26 mouse cellular contexts compared by ENCODE assay signal in the genomic region with DNA sequence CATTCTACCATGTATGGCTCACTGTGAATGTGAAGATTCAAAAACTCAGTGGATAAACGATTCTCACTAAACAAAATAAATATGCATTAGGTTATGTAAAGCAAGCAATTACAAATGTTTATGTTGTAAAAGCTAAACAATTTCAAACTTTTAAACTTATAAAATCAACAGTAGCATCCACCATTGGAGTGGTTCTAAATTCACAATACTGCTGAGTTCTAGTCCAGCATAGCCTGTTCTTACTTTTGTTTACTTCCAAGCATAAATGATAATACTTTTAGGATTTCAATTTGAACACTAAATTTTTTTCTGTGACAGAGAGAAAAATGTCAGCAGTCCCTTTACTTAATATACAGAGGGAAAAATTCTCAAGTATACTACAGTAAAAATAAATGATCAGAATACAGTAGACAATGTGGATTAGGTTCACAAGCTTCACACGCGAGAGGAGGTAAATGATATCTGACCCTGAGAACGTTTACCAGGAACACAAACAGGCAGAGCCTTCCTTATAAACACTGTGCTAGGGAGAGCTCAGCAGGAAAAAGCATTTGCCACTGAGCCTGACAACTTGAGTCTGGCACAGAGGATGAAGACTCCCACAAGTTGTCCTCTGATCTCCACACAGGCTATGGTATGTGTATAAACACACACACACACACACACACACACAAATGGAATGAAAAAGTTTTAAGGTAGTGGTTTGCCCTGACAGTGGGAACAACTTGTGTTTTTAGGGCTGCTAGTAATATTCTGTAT. TPM values are rescaled to one million over a fixed set of nuclear protein-coding genes. Genes with fewer than 3 reads are reported as not detected.
A peak's percentile ranks its signal among the peaks of the same experiment; 100 is the strongest.
DNase-seq lines count a peak whose midpoint lies in the region; ATAC-seq and TF ChIP-seq lines count a peak whose summit lies in the region.
"Had no signal": no experiment of that assay in that cellular context is flagged by ENCODE, and none has a peak within 500 bp of the region (broad histone marks: within the 10 kb centered on the region; RNA-seq: fewer than 3 reads in every experiment).

No protein-coding gene starts in this region.

- WGBS in lung, embryonic 14.5 days = 23% methylated on average over 4 of the region's 4 CpGs
- 28% methylated on average over 4 of the region's 4 CpGs for WGBS in lung, adult 2 months
- 27% methylated on average over 4 of the region's 4 CpGs for WGBS in stomach, embryonic 14.5 days
- WGBS in stomach, postnatal 0 days = 26% methylated on average over 4 of the region's 4 CpGs
- WGBS in intestine, embryonic 16.5 days = 38% methylated on average over 4 of the region's 4 CpGs
- 61% methylated on average over 4 of the region's 4 CpGs for WGBS in limb, embryonic 10.5 days

- TF ChIP-seq POLR2A in lung, adult 2 months (IDR thresholded peaks at IDR 0.05; ENCODE audit: borderline replicate concordance, extremely low read depth, low read depth, low read length) = no peak

- H3K4me1 ChIP-seq in lung, embryonic 14.5 days (ENCODE audit: insufficient read depth) = no peaks in the 10 kb centered on the region
- peaks cover 7% of the 10 kb centered on the region for H3K4me1 ChIP-seq in lung, adult 2 months (ENCODE audit: control insufficient read depth, insufficient read depth, low read length)
- H3K4me1 ChIP-seq in stomach, embryonic 14.5 days (ENCODE audit: control insufficient read depth, insufficient read depth, low read length) = 0 out of 2 replicates have a peak, but pooled peaks cover 2% of the 10 kb centered on the region
- no peaks in the 10 kb centered on the region for H3K4me1 ChIP-seq in stomach, postnatal 0 days (replicated peaks; ENCODE audit: control insufficient read depth, insufficient read depth)
- H3K4me1 ChIP-seq in intestine, embryonic 16.5 days (ENCODE audit: control insufficient read depth, insufficient read depth, low read length) = no peaks in the 10 kb centered on the region
- no peaks in the 10 kb centered on the region for H3K4me1 ChIP-seq in limb, embryonic 10.5 days
- H3K4me1 ChIP-seq: embryonic facial prominence, embryonic 13.5 days; embryonic facial prominence, embryonic 15.5 days; forebrain, embryonic 10.5 days; forebrain, embryonic 12.5 days had no signal

- ATAC-seq in lung, embryonic 14.5 days (ENCODE audit: insufficient read depth) = peak; percentile 26; the same call in 1 of the 2 replicates
- ATAC-seq in stomach, embryonic 14.5 days (ENCODE audit: insufficient number of reproducible peaks, insufficient read depth, low FRiP score, low read depth) = peak; percentile 51
- ATAC-seq in stomach, postnatal 0 days (ENCODE audit: low FRiP score, low TSS enrichment) = no peak
- peak; percentile 67 for ATAC-seq in intestine, embryonic 16.5 days
- ATAC-seq: forebrain, embryonic 14.5 days had no signal

- no peak overlapping the region for H3K27ac ChIP-seq in lung, embryonic 14.5 days (ENCODE audit: low read depth)
- H3K27ac ChIP-seq in stomach, embryonic 14.5 days (ENCODE audit: low read length) = no peak overlapping the region
- H3K27ac ChIP-seq in stomach, postnatal 0 days (replicated peaks) = no peak overlapping the region
- H3K27ac ChIP-seq in intestine, embryonic 16.5 days (ENCODE audit: low read length) = no peak overlapping the region; the same call in 1 of the 2 replicates
- H3K27ac ChIP-seq in limb, embryonic 10.5 days = no peak overlapping the region
- H3K27ac ChIP-seq: embryonic facial prominence, embryonic 13.5 days; embryonic facial prominence, embryonic 15.5 days; forebrain, embryonic 10.5 days; forebrain, embryonic 12.5 days had no signal

- no peak overlapping the region for H3K9ac ChIP-seq in lung, embryonic 14.5 days
- no peak overlapping the region for H3K9ac ChIP-seq in stomach, embryonic 14.5 days (replicated peaks; ENCODE audit: low read depth, low read length)
- H3K9ac ChIP-seq in stomach, postnatal 0 days (ENCODE audit: low read length) = no peak overlapping the region
- H3K9ac ChIP-seq in intestine, embryonic 16.5 days (ENCODE audit: low read depth, low read length) = no peak overlapping the region
- H3K9ac ChIP-seq: embryonic facial prominence, embryonic 13.5 days; embryonic facial prominence, embryonic 15.5 days; forebrain, embryonic 12.5 days had no signal

- no peaks in the 10 kb centered on the region for H3K9me3 ChIP-seq in lung, embryonic 14.5 days (ENCODE audit: low read depth, low read length)
- no peaks in the 10 kb centered on the region for H3K9me3 ChIP-seq in stomach, embryonic 14.5 days (ENCODE audit: control insufficient read depth, low read depth, low read length)
- H3K9me3 ChIP-seq in stomach, postnatal 0 days (ENCODE audit: control insufficient read depth, low read length) = no peaks in the 10 kb centered on the region
- no peaks in the 10 kb centered on the region for H3K9me3 ChIP-seq in intestine, embryonic 16.5 days (ENCODE audit: control insufficient read depth, low read length)
- no peaks in the 10 kb centered on the region for H3K9me3 ChIP-seq in limb, embryonic 10.5 days (replicated peaks)
- H3K9me3 ChIP-seq: embryonic facial prominence, embryonic 13.5 days; embryonic facial prominence, embryonic 15.5 days; forebrain, embryonic 10.5 days; forebrain, embryonic 12.5 days had no signal

- no peak overlapping the region for H3K4me2 ChIP-seq in lung, embryonic 14.5 days
- H3K4me2 ChIP-seq in stomach, embryonic 14.5 days (replicated peaks; ENCODE audit: low read depth, low read length) = no peak overlapping the region
- H3K4me2 ChIP-seq in stomach, postnatal 0 days (replicated peaks; ENCODE audit: low read depth) = no peak overlapping the region
- no peak overlapping the region for H3K4me2 ChIP-seq in intestine, embryonic 16.5 days (ENCODE audit: low read depth, low read length)
- H3K4me2 ChIP-seq: embryonic facial prominence, embryonic 13.5 days; embryonic facial prominence, embryonic 15.5 days; forebrain, embryonic 12.5 days had no signal

- no peak for TF ChIP-seq CTCF in lung, embryonic 14.5 days (IDR thresholded peaks at IDR 0.05; ENCODE audit: low read depth)
- TF ChIP-seq CTCF in lung, adult 2 months (IDR thresholded peaks at IDR 0.05; ENCODE audit: insufficient read depth, low read length) = no peak
- TF ChIP-seq CTCF in stomach, postnatal 0 days (IDR thresholded peaks at IDR 0.05; ENCODE audit: low read depth) = no peak

- no peak overlapping the region for H3K4me3 ChIP-seq in lung, embryonic 14.5 days (ENCODE audit: low read depth, low read length)
- no peak overlapping the region for H3K4me3 ChIP-seq in lung, adult 2 months (replicated peaks; ENCODE audit: extremely low read depth, low read depth, low read length)
- H3K4me3 ChIP-seq in stomach, embryonic 14.5 days (ENCODE audit: low read depth, low read length) = no peak overlapping the region
- no peak overlapping the region for H3K4me3 ChIP-seq in stomach, postnatal 0 days (ENCODE audit: low read depth, low read length)
- no peak overlapping the region for H3K4me3 ChIP-seq in intestine, embryonic 16.5 days (ENCODE audit: low read length)
- no peak overlapping the region for H3K4me3 ChIP-seq in limb, embryonic 10.5 days
- H3K4me3 ChIP-seq: embryonic facial prominence, embryonic 13.5 days; embryonic facial prominence, embryonic 15.5 days; erythroblast, embryonic 14.5 days; forebrain, embryonic 10.5 days; forebrain, embryonic 12.5 days had no signal

- no peaks in the 10 kb centered on the region for H3K27me3 ChIP-seq in lung, embryonic 14.5 days (ENCODE audit: insufficient read depth, low read length)
- no peaks in the 10 kb centered on the region for H3K27me3 ChIP-seq in stomach, embryonic 14.5 days (ENCODE audit: control insufficient read depth, insufficient read depth, low read length)
- no peaks in the 10 kb centered on the region for H3K27me3 ChIP-seq in stomach, postnatal 0 days (ENCODE audit: control insufficient read depth, insufficient read depth, low read length)
- H3K27me3 ChIP-seq in intestine, embryonic 16.5 days (replicated peaks; ENCODE audit: control insufficient read depth, insufficient read depth, low read length) = no peaks in the 10 kb centered on the region
- no peaks in the 10 kb centered on the region for H3K27me3 ChIP-seq in limb, embryonic 10.5 days (ENCODE audit: low read depth, poor library complexity, severe bottlenecking)
- H3K27me3 ChIP-seq: embryonic facial prominence, embryonic 13.5 days; embryonic facial prominence, embryonic 15.5 days; forebrain, embryonic 12.5 days had no signal

- DNase-seq in lung, embryonic 14.5 days = peak; percentile 24
- DNase-seq in lung, adult 2 months = no peak
- DNase-seq in stomach, postnatal 0 days (ENCODE audit: low spot score) = no peak
- peak; percentile 10 for DNase-seq in yolk sac, embryonic 10.5 days (ENCODE audit: low spot score)
- no peak for DNase-seq in layer of hippocampus, postnatal 14 days (ENCODE audit: low spot score in 2 of 2)
- DNase-seq in limb, embryonic 10.5 days (ENCODE audit: low spot score) = no peak
- DNase-seq: adrenal gland, adult 2 months; adrenal gland, postnatal 10 days; adrenal gland, postnatal 25 days; cerebellum, adult 11 months; cerebellum, adult 8-10 months; embryo, embryonic 11 days had no signal

- no peaks in the 10 kb centered on the region for H3K36me3 ChIP-seq in lung, embryonic 14.5 days (ENCODE audit: insufficient read depth)
- no peaks in the 10 kb centered on the region for H3K36me3 ChIP-seq in stomach, embryonic 14.5 days (ENCODE audit: control insufficient read depth, insufficient read depth, low read length)
- H3K36me3 ChIP-seq in stomach, postnatal 0 days (ENCODE audit: control insufficient read depth, insufficient read depth, low read length) = no peaks in the 10 kb centered on the region
- no peaks in the 10 kb centered on the region for H3K36me3 ChIP-seq in intestine, embryonic 16.5 days (ENCODE audit: control insufficient read depth, insufficient read depth, low read length)
- H3K36me3 ChIP-seq in limb, embryonic 10.5 days = no peaks in the 10 kb centered on the region
- H3K36me3 ChIP-seq: embryonic facial prominence, embryonic 13.5 days; embryonic facial prominence, embryonic 15.5 days; forebrain, embryonic 10.5 days; forebrain, embryonic 12.5 days had no signal

- TF ChIP-seq EP300 in stomach, postnatal 0 days (optimal IDR thresholded peaks at IDR 0.05) = no peak

RNA-seq across cellular contexts. Expression of a gene that starts 37.2 kb away (rescaled TPM):
- not detected in 2 replicates for polyA plus RNA-seq in lung, embryonic 14.5 days (2014; fragmentation: Nextera tagmentation; extraction: Ambion mirVana)
- polyA plus RNA-seq in lung, adult 2 months (2012; rRNA removed) = 0.06 TPM in 1 of 2 replicates, not detected in the other
- not detected in 2 replicates for polyA plus RNA-seq in stomach, embryonic 14.5 days (2014; fragmentation: Nextera tagmentation; extraction: Ambion mirVana)
- not detected in 2 replicates for polyA plus RNA-seq in stomach, postnatal 0 days (2015; fragmentation: Nextera tagmentation; extraction: Ambion mirVana)
- not detected in 2 replicates for polyA plus RNA-seq in intestine, embryonic 16.5 days (2015; fragmentation: Nextera tagmentation; extraction: Ambion mirVana)
- total RNA-seq in layer of hippocampus, postnatal 14 days (2021) = not detected
- not detected in 2 replicates for polyA plus RNA-seq in limb, embryonic 10.5 days (2016; fragmentation: Nextera tagmentation; extraction: Ambion mirVana)
- total RNA-seq: adrenal gland, adult 2 months; adrenal gland, postnatal 10 days; adrenal gland, postnatal 25 days; adrenal gland, postnatal 4 days; common myeloid progenitor, adult 5-6 weeks; ES-E14; MEL had no signal
- polyA plus RNA-seq: adrenal gland, adult 2 months; C2C12; embryonic facial prominence, embryonic 11.5 days; embryonic facial prominence, embryonic 13.5 days; embryonic facial prominence, embryonic 15.5 days; erythroblast, embryonic 14.5 days; forebrain, embryonic 10.5 days; forebrain, embryonic 12.5 days; forebrain, embryonic 14.5 days had no signal

Comparison
In these comparisons a context has a peak if more than half of its experiments do, and no peak if none do; other contexts are left out.
1. DNase-seq: peak in lung, embryonic 14.5 days (single experiment) and yolk sac, embryonic 10.5 days (single experiment); none in lung, adult 2 months (single experiment), stomach, postnatal 0 days (single experiment), layer of hippocampus, postnatal 14 days (0 of 2) and limb, embryonic 10.5 days (single experiment).